Mouse (Mus musculus) left cerebral cortex, adult 9 months (tissue): ENCODE measurements around the gene Slc25a13.

Experiments used
- DNase-seq, 2 experiments: peaks; one replicate each; pipeline ENCODE4 v3.0.0; 2022; ENCODE audit warnings: low spot score in 2 of 2

Slc25a13 gene

GRCm38 (mm10) chr6:6038773-6039550 is 178.0 kb downstream of the Slc25a13 start:
- no peak for DNase-seq

GRCm38 (mm10) chr6:6027664-6028063 is 189.3 kb downstream of the Slc25a13 start:
- no peak for DNase-seq

- DNase-seq = no peak
Measured at GRCm38 (mm10) chr6:6023976-6024375, 193.0 kb downstream of the Slc25a13 start.

- no peak for DNase-seq
Measured at GRCm38 (mm10) chr6:6016931-6017330, 200.0 kb downstream of the Slc25a13 start.

- DNase-seq = peak in 1 of 2 experiments; percentile 35
Measured at GRCm38 (mm10) chr6:6015616-6016015, 201.4 kb downstream of the Slc25a13 start.

GRCm38 (mm10) chr6:6011364-6011763 is 205.6 kb downstream of the Slc25a13 start:
- DNase-seq = no peak

GRCm38 (mm10) chr6:6005762-6006431 is 211.1 kb downstream of the Slc25a13 start:
- DNase-seq = peak in 1 of 2 experiments; percentile 58

GRCm38 (mm10) chr6:6004756-6005485 is 212.1 kb downstream of the Slc25a13 start:
- DNase-seq = no peak

GRCm38 (mm10) chr6:6002061-6002460 is 214.9 kb downstream of the Slc25a13 start:
- no peak for DNase-seq

GRCm38 (mm10) chr6:5997535-5997934 is 219.4 kb downstream of the Slc25a13 start:
- no peak for DNase-seq

- no peak for DNase-seq
Measured at GRCm38 (mm10) chr6:5993056-5993455, 223.9 kb downstream of the Slc25a13 start.

GRCm38 (mm10) chr6:5991817-5992755 is 224.9 kb downstream of the Slc25a13 start:
- DNase-seq = peak; percentile 50 to 69

GRCm38 (mm10) chr6:5991243-5991642 is 225.7 kb downstream of the Slc25a13 start:
- no peak for DNase-seq
